Mouse (Mus musculus): Measurements from ENCODE around the gene Agbl4.

- no peak for TF ChIP-seq GATA1 (IDR thresholded peaks at IDR 0.05; ENCODE audit: borderline replicate concordance, low read length)
- TF ChIP-seq FLI1 (IDR thresholded peaks at IDR 0.05; ENCODE audit: low read length): no peak
Measured at GRCm38 (mm10) chr4:110921013-110921412, 523.6 kb downstream of the Agbl4 start.

Data from megakaryocyte, embryonic 14.5 days (primary cell).